Mouse (Mus musculus): ENCODE measurements around the gene Gm27179.
A peak's percentile ranks its signal among the peaks of the same experiment; 100 is the strongest.
"Not testable (repeated sequence)": the region's sequence is repeated elsewhere in the genome, so short reads cannot be mapped to it uniquely, and the experiment has no call there.

The Gm27179 gene

DNA sequence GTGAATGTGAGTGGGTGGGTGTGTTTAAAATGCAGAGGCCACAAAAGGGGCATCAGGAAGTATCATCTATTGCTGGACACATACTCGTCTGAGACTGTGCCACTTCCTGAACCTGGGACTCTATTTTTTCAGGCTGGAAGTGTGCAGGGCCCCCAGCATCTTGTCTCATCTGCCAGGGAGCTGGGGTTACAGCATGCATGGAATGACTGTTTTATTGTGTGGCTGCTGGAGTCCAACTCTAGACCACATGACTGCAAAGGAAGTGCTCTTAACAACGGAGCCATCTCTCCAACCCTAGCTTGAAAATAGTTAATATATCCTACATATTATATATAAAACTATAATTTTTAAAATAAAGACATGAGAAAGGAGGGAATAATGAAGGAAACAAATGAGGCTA is 39.0 kb downstream of the Gm27179 start:
- ATAC-seq (ENCODE audit: low TSS enrichment), result not testable (repeated sequence)

DNA sequence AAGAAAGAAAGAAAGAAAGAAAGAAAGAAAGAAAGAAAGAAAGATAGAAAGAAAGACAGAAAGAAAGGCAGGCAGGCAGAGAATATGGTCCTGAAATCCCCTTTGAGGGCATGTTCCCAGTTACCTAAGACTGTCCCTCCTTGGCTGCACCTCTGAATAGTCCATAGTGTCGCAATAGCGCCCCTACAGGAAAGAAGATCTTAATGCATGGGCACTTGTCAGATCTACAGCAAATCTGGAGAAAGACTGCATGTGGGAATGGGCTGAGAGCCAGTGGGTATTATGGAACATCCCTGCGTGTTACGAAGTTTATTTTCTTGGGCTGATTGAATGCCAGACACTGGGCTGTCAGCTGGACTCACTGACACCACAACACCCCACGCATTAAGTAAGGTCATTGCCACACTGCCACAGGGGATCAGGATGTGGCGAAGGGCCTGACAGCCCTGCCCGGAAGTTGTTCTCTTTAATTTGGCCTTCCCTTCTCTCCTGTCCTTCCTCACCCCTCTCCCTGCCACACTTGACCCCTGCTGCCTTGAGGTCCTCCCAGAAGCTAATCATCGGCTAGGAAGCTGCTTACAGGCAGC is 42.1 kb downstream of the Gm27179 start:
- not testable (repeated sequence) for ATAC-seq (ENCODE audit: low TSS enrichment)

DNA sequence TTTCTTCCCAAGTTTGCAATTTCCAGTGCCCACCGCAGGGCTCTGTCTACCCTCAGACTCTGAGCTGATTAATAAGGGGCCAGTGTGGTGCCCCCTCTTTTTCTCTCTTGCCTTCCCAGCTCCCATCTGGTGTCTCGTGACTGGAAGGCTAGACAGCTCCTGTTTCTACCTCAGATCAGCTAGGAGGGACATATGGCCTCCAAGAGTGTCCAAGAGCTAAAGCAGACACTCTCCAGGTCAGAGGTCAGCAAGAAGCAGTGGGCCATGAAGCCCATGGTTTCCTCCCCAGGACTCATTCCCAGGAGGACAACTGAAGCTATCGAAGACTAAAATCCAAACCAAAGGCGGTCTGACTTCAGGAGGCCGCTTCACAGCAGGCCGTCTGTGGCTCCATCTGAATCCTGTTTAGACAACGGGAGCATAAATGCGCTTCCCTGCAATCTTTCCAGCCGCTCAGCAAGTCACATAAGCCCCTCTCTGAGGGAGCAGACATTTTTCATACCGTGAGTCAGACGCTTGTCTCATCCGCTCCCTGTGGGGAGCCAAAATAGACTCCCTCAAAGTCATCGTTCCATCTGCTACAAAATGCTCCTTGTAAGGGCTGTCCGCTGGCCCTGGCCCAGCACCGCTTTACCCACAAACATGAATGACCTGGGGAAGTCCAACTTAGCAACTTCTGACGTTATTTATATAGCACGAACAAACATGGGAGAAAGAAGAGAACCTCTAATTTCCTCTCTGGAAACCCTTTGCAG is 44.6 kb downstream of the Gm27179 start:
- peak; percentile 55; the same call in 1 of the 2 replicates for ATAC-seq (ENCODE audit: low TSS enrichment)

DNA sequence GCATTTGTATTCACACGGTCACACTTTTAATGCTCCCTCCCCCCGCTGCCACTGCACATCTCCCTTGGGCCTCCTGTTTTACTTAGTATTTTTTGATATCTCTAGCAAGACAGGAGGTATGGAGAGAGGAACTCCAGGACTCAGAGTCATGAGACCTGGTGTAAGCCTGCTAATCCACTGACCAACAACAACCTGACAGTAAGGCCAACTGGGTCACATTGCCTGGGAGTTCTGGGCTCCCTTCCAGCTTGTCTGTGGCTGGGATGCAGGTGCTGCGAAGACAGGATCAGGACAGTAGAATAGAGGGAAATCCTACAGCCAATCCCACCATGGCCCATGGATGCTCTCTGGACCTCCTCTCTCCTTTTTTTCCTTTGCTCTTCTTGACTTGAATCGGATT is 47.9 kb downstream of the Gm27179 start:
- not testable (repeated sequence) for ATAC-seq (ENCODE audit: low TSS enrichment)
